Mouse (Mus musculus) stomach, embryonic 16.5 days (tissue): ENCODE measurements around the gene Olfr1322. TPM values are rescaled to one million over a fixed set of nuclear protein-coding genes. Genes with fewer than 3 reads are reported as not detected.

Source experiments
- ATAC-seq: fragments of 200-750 bp; cut with Nextera tagmentation; 2 replicates; pipeline ENCODE4 v1.8.0; 2017; ENCODE audit warnings: moderate number of reproducible peaks, moderate TSS enrichment; ENCODE audit not compliant: insufficient read depth, low FRiP score
- H3K27ac ChIP-seq: fragments of 300-500 bp; sonication (generic); 2 replicates; pipeline ENCODE4 v1.5.1; 2014; ENCODE audit warnings: low read length
- H3K27me3 ChIP-seq: fragments of 300-500 bp; sonication (generic); 2 replicates; pipeline ENCODE4 v1.6.1; 2014; ENCODE audit warnings: low read length, control low read depth, mixed read lengths; ENCODE audit not compliant: control insufficient read depth, insufficient read depth
- H3K36me3 ChIP-seq: fragments of 300-500 bp; sonication (generic); 2 replicates; pipeline ENCODE4 v1.6.1; 2014; ENCODE audit warnings: low read length; ENCODE audit not compliant: control insufficient read depth, insufficient read depth
- H3K4me1 ChIP-seq: fragments of 300-500 bp; sonication (generic); 2 replicates; pipeline ENCODE4 v1.6.1; 2014; ENCODE audit warnings: low read length, control low read depth, mixed read lengths; ENCODE audit not compliant: control insufficient read depth, insufficient read depth
- H3K4me2 ChIP-seq: fragments of 300-500 bp; sonication (generic); 2 replicates; pipeline ENCODE4 v1.6.1; 2014; ENCODE audit warnings: low read depth, low read length, mixed read lengths
- H3K4me3 ChIP-seq: fragments of 300-500 bp; sonication (generic); replicated peaks from 2 replicates; pipeline ENCODE4 v1.5.1; 2014; ENCODE audit warnings: mild to moderate bottlenecking, low read length
- H3K9ac ChIP-seq: fragments of 300-500 bp; sonication (generic); 2 replicates; pipeline ENCODE4 v1.6.1; 2014; ENCODE audit warnings: low read length
- H3K9me3 ChIP-seq: fragments of 300-500 bp; sonication (generic); replicated peaks from 2 replicates; pipeline ENCODE4 v1.6.1; 2016; ENCODE audit warnings: low read length, control low read depth; ENCODE audit not compliant: control insufficient read depth
- WGBS: fragments of 180-500 bp; shearing (Covaris S2); extraction: QIAGEN DNeasy Blood & Tissue Kit; methylation state at CpG from one replicate; pipeline ENCODE4 v1.1.7; 2014; 5-methylcytosine and 5-hydroxymethylcytosine counted together
- polyA plus RNA-seq: library from polyadenylated mRNA; unstranded; fragments of >200 nt; fragmentation: Nextera tagmentation; extraction: Ambion mirVana; gene quantifications from 2 replicates; pipeline ENCODE4 v1.2.1, GENCODE M21; 2015

The Olfr1322 gene
- polyA plus RNA-seq, result not detected in 2 replicates

GRCm38 (mm10) chrX:49891383-49891782 is at the start of gene Olfr1322:
TSS of gene Olfr1322 (minus strand) at chrX:49891483.
- Histone ChIP-seq H3K9me3 (no peaks in the 10 kb centered on the region), H3K9ac (no peak within 1 kb of the TSS), H3K4me2 (no peak within 1 kb of the TSS), H3K4me3 (no peak within 1 kb of the TSS), H3K27me3 (no peaks in the 10 kb centered on the region), H3K27ac (no peak within 1 kb of the TSS), H3K4me1 (no peaks in the 10 kb centered on the region), H3K36me3 (no peaks in the 10 kb centered on the region)
- 79% methylated on average over 2 of the region's 2 CpGs for WGBS
- ATAC-seq, result no peak

DNA sequence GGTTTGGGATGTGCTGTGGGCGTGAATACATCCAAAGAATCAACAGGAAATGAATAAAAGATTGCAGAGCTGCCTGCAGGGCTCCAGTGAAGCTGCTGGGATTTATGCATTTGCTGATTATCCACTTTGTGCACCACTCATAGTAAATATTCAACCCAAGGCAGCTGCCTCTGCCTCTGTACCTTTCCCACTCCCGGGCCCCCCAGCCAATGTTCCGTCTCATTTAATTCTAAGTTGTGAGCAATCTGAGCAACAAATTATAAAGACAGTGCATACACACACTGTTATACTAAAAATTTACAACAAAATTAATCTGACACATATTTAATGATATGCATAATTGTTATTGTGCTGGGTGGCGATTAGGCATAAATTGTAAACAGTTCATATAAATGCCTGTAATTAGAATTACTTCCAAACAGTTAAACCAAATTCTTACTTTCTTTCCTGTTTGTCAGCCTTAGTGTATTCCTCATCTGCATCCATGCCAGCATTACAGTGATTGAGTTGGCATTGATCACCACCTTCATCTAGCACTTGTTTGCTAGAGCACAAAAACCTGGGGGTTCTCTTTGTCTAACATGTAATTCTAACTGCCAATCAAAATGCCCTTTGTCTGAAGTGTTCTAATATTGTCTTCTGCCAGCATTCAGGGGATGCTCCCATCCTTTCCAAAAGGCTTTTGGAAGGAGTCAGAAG is 13.5 kb downstream of the Olfr1322 start:
- WGBS, result 75% methylated on average over 4 of the region's 4 CpGs
- no peak overlapping the region for H3K4me3 ChIP-seq
- H3K36me3 ChIP-seq, result no peaks in the 10 kb centered on the region
- no peak overlapping the region for H3K9ac ChIP-seq
- ATAC-seq, result no peak
- H3K27ac ChIP-seq, result no peak overlapping the region
- no peaks in the 10 kb centered on the region for H3K27me3 ChIP-seq
- no peak overlapping the region for H3K4me2 ChIP-seq
- no peaks in the 10 kb centered on the region for H3K9me3 ChIP-seq
- no peaks in the 10 kb centered on the region for H3K4me1 ChIP-seq

Other genes with a start within 250 kb of the Olfr1322 start
- not detected in 2 replicates for gene Olfr1320, start 219.2 kb downstream of the Olfr1322 start, polyA plus RNA-seq
- gene Olfr1321, start 156.4 kb downstream of the Olfr1322 start, polyA plus RNA-seq, result not detected in 2 replicates
- gene Igsf1, start 93.7 kb downstream of the Olfr1322 start, polyA plus RNA-seq, result 3.1 and 7.1 TPM in 2 replicates
- not detected in 2 replicates for gene Olfr1323, start 127.9 kb upstream of the Olfr1322 start, polyA plus RNA-seq